Mouse (Mus musculus) embryo, embryonic 11.5 days (tissue): ENCODE results near the gene Neil3.
"Not testable (repeated sequence)": the region's sequence is repeated elsewhere in the genome, so short reads cannot be mapped to it uniquely, and the experiment has no call there.

ENCODE experiments used
- DNase-seq: peaks from one replicate; pipeline ENCODE4 v3.0.0-alpha.2; 2012; ENCODE audit warnings: low read depth, low spot score

Neil3 gene

GRCm38 (mm10) chr8:53538049-53538448, 100.8 kb downstream of the Neil3 start:
- DNase-seq: not testable (repeated sequence)
